Mouse (Mus musculus) myocyte (in vitro differentiated cells): Measurements from ENCODE around the gene Fstl3. TPM values are rescaled to one million over a fixed set of nuclear protein-coding genes. Genes with fewer than 3 reads are reported as not detected.

Experiments
- H3K27me3 ChIP-seq: one replicate; pipeline ENCODE4 v1.6.1; 2011; ENCODE audit not compliant: control insufficient read depth, insufficient read depth, insufficient read length
- H3K36me3 ChIP-seq: one replicate; pipeline ENCODE4 v1.6.1; 2011; ENCODE audit not compliant: control insufficient read depth, insufficient read depth
- H3K4me2 ChIP-seq: one replicate; pipeline ENCODE4 v1.6.1; 2011; ENCODE audit warnings: low read depth, control low read depth
- H3K4me3 ChIP-seq: one replicate; pipeline ENCODE4 v1.5.1; 2011; ENCODE audit warnings: mild to moderate bottlenecking, control low read depth, moderate library complexity
- H3K79me2 ChIP-seq: one replicate; pipeline ENCODE4 v1.6.1; 2011; ENCODE audit not compliant: control insufficient read depth, insufficient read depth
- H3ac ChIP-seq: one replicate; pipeline ENCODE4 v1.6.1; 2011; ENCODE audit not compliant: control insufficient read depth, insufficient read length
- CEBPB ChIP-seq: IDR thresholded peaks from 2 replicates; pipeline ENCODE4 v1.6.1; 2011; ENCODE audit warnings: mild to moderate bottlenecking, moderate library complexity; ENCODE audit not compliant: poor library complexity, insufficient read depth, severe bottlenecking
- E2F4 ChIP-seq: IDR thresholded peaks from one replicate; pipeline ENCODE4 v1.6.1; 2011; ENCODE audit warnings: mild to moderate bottlenecking, control low read depth, moderate library complexity; ENCODE audit not compliant: insufficient read depth
- MAX ChIP-seq: IDR thresholded peaks from one replicate; pipeline ENCODE4 v1.6.1; 2011; ENCODE audit warnings: low read depth, mild to moderate bottlenecking, control low read depth
- MYOD1 ChIP-seq, 3 experiments: IDR thresholded peaks; one replicate each; pipeline ENCODE4 v1.6.1; 2011; ENCODE audit warnings: control low read depth in 2 of 3, low read depth in 2 of 3, mild to moderate bottlenecking in 2 of 3, moderate library complexity in 1 of 3; ENCODE audit not compliant: insufficient read length in 2 of 3, control insufficient read depth in 1 of 3
- MYOG ChIP-seq, 3 experiments: IDR thresholded peaks; one replicate each; pipeline ENCODE4 v1.6.1; 2011; ENCODE audit warnings: control low read depth in 2 of 3, low read depth in 2 of 3, mild to moderate bottlenecking in 2 of 3; ENCODE audit not compliant: insufficient read length in 2 of 3, control insufficient read depth in 1 of 3, insufficient read depth in 1 of 3
- POLR2A ChIP-seq: IDR thresholded peaks from one replicate; pipeline ENCODE4 v1.6.1; 2011; ENCODE audit warnings: low read depth, mild to moderate bottlenecking, control low read depth, moderate library complexity; ENCODE audit not compliant: insufficient read length
- POLR2AphosphoS2 ChIP-seq: IDR thresholded peaks from one replicate; pipeline ENCODE4 v1.6.1; 2011; ENCODE audit warnings: low read depth, control low read depth; ENCODE audit not compliant: insufficient read length
- REST ChIP-seq: IDR thresholded peaks from one replicate; pipeline ENCODE4 v1.6.1; 2011; ENCODE audit warnings: mild to moderate bottlenecking, control low read depth, moderate library complexity; ENCODE audit not compliant: insufficient read depth, insufficient read length
- SRF ChIP-seq: IDR thresholded peaks from one replicate; pipeline ENCODE4 v1.6.1; 2011; ENCODE audit warnings: low read depth; ENCODE audit not compliant: control insufficient read depth, insufficient read length
- TCF12 ChIP-seq: IDR thresholded peaks from one replicate; pipeline ENCODE4 v1.6.1; 2011; ENCODE audit warnings: mild to moderate bottlenecking, control low read depth; ENCODE audit not compliant: poor library complexity, insufficient read depth, severe bottlenecking
- TCF3 ChIP-seq: IDR thresholded peaks from one replicate; pipeline ENCODE4 v1.6.1; 2011; ENCODE audit warnings: low read depth, control low read depth; ENCODE audit not compliant: insufficient read length
- USF1 ChIP-seq: IDR thresholded peaks from one replicate; pipeline ENCODE4 v1.6.1; 2011; ENCODE audit warnings: low read depth, mild to moderate bottlenecking, control low read depth, moderate library complexity
- polyA plus RNA-seq: library from polyadenylated mRNA; unstranded; fragments of >200 nt; fragmentation: generic; extraction: Trizol; gene quantifications from one replicate; pipeline ENCODE4 v1.2.1, GENCODE M21; 2012; ENCODE audit warnings: missing spikeins

Fstl3 gene
- polyA plus RNA-seq, 1 experiment = 28.9 TPM

DNA sequence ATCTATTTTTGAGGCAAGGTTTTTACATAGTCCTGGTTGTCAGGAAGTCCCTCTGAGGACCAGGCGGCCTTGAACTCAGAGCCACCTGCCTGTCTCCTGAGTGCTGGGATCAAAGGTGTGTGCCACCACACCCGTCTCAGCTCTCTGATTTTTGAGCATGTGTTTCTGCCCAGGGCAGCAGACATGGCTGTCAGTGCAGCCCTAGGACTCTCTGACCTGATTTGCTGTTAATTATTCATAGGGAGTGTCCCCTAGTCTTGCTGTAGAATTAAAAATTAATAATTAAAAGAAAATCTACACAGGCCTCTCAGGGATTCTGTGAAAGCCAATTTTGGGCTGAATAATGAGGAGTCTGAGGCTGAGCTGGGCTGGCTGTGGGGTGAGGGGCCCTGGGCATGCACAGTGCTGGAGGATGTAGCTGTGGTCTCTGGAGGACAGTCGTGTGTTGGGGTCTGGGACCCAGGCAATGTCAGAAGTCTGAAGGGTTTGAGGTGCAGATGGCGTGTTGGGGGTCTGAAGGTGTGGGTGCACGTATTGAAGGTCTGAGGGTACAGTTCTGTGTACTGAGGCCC is 37.3 kb downstream of the Fstl3 start:
- Histone ChIP-seq H3K36me3 (peaks cover 8% of the 10 kb centered on the region), H3ac (no peak overlapping the region), H3K79me2 (no peaks in the 10 kb centered on the region), H3K4me3 (no peak overlapping the region), H3K4me2 (no peak overlapping the region), H3K27me3 (no peaks in the 10 kb centered on the region)
- no peak for TF ChIP-seq MYOG (IDR thresholded peaks at IDR 0.05; ENCODE audit: control insufficient read depth in 1 of 3, insufficient read depth in 1 of 3, insufficient read length in 2 of 3, low read depth in 2 of 3)
- TF ChIP-seq TCF12 = no peak
- TF ChIP-seq MYOD1 (IDR thresholded peaks at IDR 0.05; ENCODE audit: control insufficient read depth in 1 of 3, insufficient read length in 2 of 3, low read depth in 2 of 3) = no peak
- no peak for TF ChIP-seq REST
- TF ChIP-seq USF1 = no peak
- no peak for TF ChIP-seq TCF3
- TF ChIP-seq POLR2AphosphoS2 = no peak
- TF ChIP-seq CEBPB = no peak
- no peak for TF ChIP-seq MAX
- no peak for TF ChIP-seq E2F4
- no peak for TF ChIP-seq SRF
- no peak for TF ChIP-seq POLR2A

DNA sequence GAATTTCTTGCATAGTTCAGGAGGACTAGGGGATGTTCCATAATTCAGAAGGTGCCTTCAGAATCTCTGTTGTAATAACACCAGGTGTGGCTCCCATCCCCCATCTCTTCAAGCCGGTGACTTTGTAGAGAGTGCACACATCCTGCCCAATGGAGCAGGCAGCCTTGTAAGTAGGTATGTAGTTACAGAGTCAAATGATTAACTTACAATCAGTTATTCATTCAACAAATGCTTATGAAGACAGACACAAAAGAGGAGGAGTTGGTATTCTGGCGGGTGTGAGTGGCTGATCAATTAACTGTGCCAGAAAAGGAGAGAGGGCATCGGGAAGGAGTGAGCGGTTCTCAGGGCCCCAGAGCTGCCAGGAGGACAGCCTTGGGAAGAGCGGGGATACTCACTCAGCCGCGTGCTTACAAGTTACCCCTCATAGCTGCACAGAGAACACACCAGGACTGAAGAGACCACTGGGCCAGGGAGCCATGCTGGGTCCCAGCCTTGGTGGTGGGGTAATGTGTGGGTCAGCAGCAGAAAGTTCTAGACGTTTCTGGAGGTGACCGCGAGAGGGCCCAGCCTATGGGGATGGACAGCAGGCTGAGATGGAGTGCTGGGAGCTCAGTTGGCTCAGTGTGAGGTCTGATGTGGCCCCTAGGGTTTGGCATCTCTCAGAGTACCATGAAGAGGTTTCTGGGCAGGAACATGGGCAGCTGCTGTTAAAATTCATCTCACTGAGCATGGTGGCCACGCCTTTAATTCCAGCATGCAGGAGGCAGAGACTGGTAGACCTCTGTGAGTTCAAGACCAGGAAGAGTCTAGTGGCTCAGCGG is 38.8 kb downstream of the Fstl3 start:
- TF ChIP-seq POLR2A (no peak), TCF3 (no peak), MYOG (IDR thresholded peaks at IDR 0.05; ENCODE audit: control insufficient read depth in 1 of 3, insufficient read depth in 1 of 3, insufficient read length in 2 of 3, low read depth in 2 of 3) (no peak), E2F4 (no peak), CEBPB (no peak), REST (no peak), SRF (no peak), POLR2AphosphoS2 (no peak), USF1 (no peak), TCF12 (no peak), MYOD1 (IDR thresholded peaks at IDR 0.05; ENCODE audit: control insufficient read depth in 1 of 3, insufficient read length in 2 of 3, low read depth in 2 of 3) (no peak), MAX (no peak)
- Histone ChIP-seq H3K27me3 (no peaks in the 10 kb centered on the region), H3K79me2 (no peaks in the 10 kb centered on the region), H3ac (no peak overlapping the region), H3K4me2 (no peak overlapping the region), H3K36me3 (peaks cover 6% of the 10 kb centered on the region), H3K4me3 (no peak overlapping the region)

DNA sequence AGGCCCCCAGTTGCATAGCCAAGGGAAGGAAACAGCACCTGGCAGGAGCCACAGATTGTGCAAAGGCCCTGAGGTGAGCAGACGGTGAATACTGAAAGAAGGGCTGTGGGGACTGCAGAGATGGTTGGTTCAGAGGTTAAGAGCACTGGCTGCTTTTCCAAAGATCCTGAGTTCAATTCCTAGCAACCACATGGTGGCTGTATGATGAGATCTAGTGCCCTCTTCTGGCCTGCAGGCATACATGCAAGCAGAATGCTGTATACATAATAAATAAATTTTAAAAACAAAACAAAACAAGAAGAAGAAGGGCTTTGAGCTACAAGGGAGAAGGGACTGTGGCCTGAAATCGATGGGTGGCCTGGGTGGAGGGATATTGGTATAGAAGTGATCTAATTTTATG is 40.0 kb downstream of the Fstl3 start:
- TF ChIP-seq E2F4 (no peak), USF1 (no peak), MYOG (IDR thresholded peaks at IDR 0.05; ENCODE audit: control insufficient read depth in 1 of 3, insufficient read depth in 1 of 3, insufficient read length in 2 of 3, low read depth in 2 of 3) (no peak), TCF3 (no peak), POLR2AphosphoS2 (no peak), REST (no peak), CEBPB (no peak), MYOD1 (IDR thresholded peaks at IDR 0.05; ENCODE audit: control insufficient read depth in 1 of 3, insufficient read length in 2 of 3, low read depth in 2 of 3) (no peak), MAX (no peak), POLR2A (no peak)
- no peak overlapping the region for H3K4me3 ChIP-seq
- no peaks in the 10 kb centered on the region for H3K79me2 ChIP-seq
- no peak overlapping the region for H3ac ChIP-seq
- H3K4me2 ChIP-seq = no peak overlapping the region
- H3K27me3 ChIP-seq = no peaks in the 10 kb centered on the region
- H3K36me3 ChIP-seq = peaks cover 6% of the 10 kb centered on the region

DNA sequence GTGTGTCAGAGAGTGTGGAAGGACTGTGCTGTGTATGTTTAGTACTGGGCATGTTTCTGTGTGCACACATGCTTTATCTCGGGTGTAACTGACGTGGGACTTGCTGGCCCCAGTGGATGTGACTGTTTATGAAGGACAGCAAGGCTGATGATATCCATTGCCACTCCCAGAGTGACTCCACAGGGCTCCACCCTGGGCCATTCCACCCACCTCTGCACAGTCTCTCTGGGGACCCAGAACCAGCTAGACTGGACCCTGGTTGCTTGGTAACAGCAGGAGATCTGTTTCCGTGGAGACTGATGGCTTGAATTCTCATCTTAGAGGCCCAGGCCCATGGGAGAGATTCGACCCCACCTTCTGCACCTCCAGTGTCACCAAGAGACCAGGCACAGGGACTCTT is 41.2 kb downstream of the Fstl3 start:
- no peak for TF ChIP-seq TCF3
- TF ChIP-seq TCF12 = no peak
- no peak for TF ChIP-seq MYOD1 (IDR thresholded peaks at IDR 0.05; ENCODE audit: control insufficient read depth in 1 of 3, insufficient read length in 2 of 3, low read depth in 2 of 3)
- no peak overlapping the region for H3K4me3 ChIP-seq
- H3K36me3 ChIP-seq = peaks cover 6% of the 10 kb centered on the region

DNA sequence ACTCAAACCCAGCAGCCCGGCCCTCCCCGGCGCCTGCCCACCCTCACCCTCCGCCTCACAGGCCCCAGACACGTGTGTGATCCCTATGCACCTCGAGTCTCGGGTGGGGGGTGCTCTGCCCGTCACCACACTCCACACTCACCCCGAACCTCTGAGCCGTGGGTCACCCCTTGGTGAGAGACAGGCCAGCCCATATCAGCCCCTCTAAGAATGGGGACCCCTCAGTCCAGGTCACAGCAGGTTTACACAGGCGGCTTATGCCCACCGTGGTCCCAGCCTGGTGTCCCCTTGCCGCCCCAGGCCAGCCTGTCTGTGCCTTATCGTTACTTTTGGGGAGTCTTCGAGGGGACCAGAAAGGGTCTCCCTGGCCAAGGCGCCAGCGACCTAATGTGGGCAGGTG is 42.5 kb downstream of the Fstl3 start:
- Histone ChIP-seq H3K36me3 (peaks cover 6% of the 10 kb centered on the region), H3K4me2 (no peak overlapping the region), H3K27me3 (no peaks in the 10 kb centered on the region), H3K79me2 (no peaks in the 10 kb centered on the region), H3K4me3 (no peak overlapping the region), H3ac (no peak overlapping the region)
- TF ChIP-seq CEBPB (no peak), MYOG (IDR thresholded peaks at IDR 0.05; ENCODE audit: control insufficient read depth in 1 of 3, insufficient read depth in 1 of 3, insufficient read length in 2 of 3, low read depth in 2 of 3) (no peak), POLR2AphosphoS2 (no peak), USF1 (no peak), REST (no peak), MYOD1 (IDR thresholded peaks at IDR 0.05; ENCODE audit: control insufficient read depth in 1 of 3, insufficient read length in 2 of 3, low read depth in 2 of 3) (no peak), TCF3 (no peak), TCF12 (no peak), SRF (no peak), MAX (no peak), POLR2A (no peak), E2F4 (no peak)

More for the DNA sequence above, 41.2 kb downstream of the Fstl3 start:
- Histone ChIP-seq H3K27me3 (no peaks in the 10 kb centered on the region), H3K79me2 (no peaks in the 10 kb centered on the region), H3ac (no peak overlapping the region), H3K4me2 (no peak overlapping the region)
